Mouse (Mus musculus): ENCODE measurements at regions not wholly inside any gene's neighbourhood (a gene's known extent, or its start where the extent isn't known, plus 50 kb on each side); places are given as distances from the start of the nearest gene placed in this dataset.

DNA sequence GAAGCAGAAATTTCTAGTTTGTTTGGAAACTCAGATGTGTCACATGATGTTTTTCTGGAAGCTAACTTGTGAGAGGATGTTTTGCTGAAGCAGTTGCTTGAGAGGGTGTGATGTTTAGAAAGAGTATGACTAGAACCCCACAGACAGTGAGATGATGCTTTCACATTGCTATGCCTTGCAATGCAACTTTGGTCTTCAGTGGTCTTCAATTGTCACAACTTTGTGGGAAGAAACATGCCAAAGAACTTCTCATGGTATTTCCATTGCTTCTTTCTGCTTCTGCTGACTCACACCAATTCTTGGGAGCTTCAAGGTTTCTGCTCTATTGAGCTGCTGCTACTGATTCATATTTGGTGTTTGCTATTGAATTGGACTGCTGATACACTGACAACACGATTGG is 365.3 kb upstream of the Tmem229a start:
- intact Hi-C loops (cut with DNase I), result no loop called here
- DNase-seq, result no peak

DNA sequence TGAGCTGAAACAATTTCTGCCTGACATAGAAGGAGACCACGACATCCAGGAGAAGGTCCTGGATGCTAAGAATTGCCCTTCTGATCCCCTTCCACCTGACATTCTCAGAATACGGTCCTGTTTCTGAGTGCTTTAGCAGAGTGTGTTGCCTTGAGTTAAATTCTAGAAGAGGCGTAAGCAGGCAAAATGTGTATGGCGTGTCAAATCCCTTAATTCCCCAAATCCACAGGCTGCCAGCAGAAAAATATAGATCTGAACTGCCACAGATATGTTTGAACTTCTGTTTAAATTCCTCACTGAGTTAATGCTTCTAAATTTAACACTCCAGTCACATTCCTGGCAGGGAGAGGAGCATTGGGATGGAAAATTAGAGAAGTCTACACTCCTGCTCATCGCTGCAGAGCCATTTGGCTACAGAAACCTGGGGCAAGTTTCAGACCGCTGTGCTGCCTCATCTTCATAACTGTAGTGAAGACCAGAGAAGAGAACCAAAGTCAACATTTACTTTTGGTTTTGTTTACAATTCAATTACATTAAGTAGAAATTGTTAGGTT is 364.3 kb upstream of the Tmem229a start:
- intact Hi-C loops (cut with DNase I), result no loop called here
- DNase-seq, result no peak

DNA sequence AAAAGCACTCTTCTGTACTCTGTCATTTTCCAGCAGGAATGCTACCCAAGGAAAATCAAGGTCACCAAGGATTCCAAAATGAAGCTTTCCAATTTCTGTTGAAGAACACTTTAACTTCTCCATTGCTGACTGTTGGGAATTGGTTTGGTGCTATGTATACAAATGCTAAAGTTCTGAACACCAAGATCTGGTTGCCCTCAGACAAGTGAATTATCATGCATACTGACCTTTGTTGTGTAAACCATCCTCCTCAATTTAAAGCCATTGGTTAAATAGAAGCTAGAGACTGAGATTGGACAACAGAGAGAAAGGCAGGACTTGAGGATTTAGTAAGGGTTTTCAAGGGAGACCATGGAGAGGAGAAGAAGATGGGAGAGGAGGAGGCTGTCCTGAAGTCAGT is 351.4 kb upstream of the Tmem229a start:
- intact Hi-C loops (cut with DNase I), result no loop called here
- no peak for DNase-seq

DNA sequence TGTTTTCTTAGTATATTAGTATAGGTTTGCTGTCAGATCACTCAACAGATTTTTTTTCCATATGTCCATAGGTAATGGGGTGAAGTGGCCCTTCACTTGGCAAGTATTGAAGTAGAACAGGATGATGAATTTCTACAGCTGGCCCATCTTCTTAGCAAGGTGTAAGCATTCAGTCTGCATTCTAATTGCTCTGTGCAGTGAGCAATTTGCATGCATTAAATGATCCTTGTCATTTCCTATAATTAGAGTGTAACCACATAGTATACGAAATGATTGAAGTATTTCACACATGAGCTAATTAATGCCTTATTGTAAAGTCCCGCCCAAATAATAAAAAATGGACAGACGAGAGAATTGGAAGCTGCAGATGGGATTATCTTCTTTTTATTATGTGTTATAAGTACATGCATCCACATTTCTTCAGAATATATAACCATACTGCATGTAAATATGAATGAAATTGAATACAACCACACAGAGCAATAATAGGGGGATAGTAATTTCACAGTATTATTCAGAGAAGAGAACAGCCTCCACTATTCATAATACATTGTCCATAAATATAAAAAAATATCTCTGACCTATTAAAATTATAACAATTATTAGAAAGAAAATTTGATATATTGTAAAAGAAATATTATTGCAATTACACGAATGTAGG is 348.9 kb upstream of the Tmem229a start:
- DNase-seq, result no peak
- intact Hi-C loops (cut with DNase I), result no loop called here

DNA sequence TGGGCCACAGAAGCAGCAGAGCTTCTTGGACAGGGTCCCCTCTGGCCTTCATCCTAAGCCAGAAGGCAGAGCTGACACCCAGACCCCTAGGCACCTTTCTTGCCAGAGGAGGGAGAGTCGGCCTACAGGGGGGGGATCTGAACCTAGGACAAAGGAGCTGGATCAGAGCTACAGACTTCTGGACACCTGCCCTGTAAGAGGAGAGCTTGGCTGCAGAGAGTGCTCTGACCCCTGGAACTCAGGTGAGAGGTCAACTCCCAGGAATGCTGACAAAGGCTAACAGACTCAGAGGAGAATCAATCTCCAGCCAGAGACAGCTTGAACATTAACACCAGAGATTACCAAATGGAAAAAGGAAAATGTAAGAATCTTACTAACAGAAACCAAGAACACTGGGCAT is 335.5 kb upstream of the Tmem229a start:
- DNase-seq, result no peak
- intact Hi-C loops (cut with DNase I), result no loop called here

DNA sequence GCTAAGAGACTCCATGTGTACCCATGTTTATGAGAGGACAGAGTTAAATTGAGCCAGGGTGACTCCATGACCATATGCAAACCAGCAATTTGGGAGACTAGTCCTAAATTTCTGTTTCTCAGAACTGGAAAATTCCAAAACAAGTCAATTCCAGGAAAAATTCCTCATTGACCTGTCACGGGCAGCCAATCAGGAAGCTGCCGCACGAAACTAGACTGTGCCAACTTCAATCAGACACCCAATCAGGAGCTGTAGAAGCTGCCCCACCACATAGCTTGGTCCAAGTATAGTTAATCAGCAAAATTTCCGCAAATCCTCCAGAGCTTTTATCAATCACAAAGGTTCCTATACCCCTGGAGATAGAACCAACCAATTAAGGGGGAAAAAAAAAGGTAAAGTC is 331.5 kb upstream of the Tmem229a start:
- intact Hi-C loops (cut with DNase I), result no loop called here
- DNase-seq, result no peak

DNA sequence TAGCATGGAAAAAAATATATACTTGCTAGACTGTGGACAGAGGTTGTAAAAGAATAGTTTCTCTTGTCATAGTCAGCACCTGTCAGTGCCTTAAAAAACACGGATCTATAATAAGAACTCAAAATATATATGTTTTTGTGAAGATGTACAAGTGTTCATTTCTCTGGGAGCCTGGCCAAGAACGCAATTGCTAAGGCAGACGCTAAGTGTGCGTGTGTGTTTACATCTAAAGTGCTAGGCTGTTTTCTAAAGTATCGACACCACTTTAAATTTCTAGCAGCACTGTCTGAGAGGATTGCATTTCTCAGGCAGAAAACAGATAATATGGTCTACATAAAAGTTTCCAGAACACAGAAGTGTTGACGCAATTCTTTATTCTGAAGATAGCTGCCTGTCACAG is 330.2 kb upstream of the Tmem229a start:
- no peak for DNase-seq
- intact Hi-C loops (cut with DNase I), result no loop called here

DNA sequence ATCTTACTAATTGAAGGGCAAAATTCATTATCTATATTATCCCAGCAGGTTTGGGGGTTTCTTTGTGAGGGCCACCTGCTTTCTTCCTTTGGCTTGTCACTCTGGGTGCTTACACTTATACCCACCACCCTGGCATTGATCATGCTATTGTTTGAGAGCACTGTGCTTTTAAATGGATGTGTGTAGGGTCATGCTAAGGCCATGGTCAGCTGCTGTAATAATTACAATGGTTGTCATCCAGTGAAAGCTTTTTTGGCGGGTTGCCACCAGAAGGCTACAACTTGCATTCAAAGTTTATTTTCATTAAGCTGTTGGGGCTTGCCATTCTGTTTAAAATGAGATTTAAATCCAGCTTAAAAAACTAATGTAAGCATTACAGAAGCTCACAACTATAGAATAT is 322.4 kb upstream of the Tmem229a start:
- intact Hi-C loops (cut with DNase I), result no loop called here
- DNase-seq, result peak; percentile 22

DNA sequence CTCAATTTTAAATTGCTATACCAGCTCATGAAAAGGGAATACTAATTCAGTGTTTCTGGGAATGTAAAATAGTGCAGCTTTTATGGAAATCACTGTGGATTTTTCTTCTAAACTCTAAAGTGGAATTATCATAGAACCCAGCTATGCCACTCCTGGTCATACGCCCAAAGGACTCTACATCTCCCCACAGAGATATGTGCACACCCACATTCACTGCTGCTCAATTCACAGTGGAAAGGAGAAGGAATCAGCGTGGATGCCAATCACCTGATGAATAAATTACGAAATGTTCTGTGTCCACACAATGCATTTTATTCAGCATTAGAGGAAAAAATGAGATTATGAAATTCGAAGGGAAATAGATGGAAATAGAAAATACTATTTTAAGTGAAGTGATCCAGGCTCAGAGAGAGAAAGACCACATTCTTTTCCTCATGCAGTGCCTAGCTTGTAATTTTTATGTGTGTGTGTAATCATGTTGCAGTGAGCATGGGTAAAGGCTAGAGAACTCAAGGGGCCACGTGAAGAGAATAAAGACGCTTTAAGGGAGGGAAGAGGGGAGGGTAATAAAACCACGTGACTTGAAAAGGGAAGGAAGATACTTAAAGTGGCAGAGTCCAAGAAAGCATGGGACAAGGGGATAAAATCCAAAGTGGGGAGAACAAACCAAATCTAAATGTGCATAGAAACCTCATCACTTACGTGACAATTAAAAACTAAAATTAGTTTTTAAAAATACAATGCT is 321.8 kb upstream of the Tmem229a start:
- no peak for DNase-seq

DNA sequence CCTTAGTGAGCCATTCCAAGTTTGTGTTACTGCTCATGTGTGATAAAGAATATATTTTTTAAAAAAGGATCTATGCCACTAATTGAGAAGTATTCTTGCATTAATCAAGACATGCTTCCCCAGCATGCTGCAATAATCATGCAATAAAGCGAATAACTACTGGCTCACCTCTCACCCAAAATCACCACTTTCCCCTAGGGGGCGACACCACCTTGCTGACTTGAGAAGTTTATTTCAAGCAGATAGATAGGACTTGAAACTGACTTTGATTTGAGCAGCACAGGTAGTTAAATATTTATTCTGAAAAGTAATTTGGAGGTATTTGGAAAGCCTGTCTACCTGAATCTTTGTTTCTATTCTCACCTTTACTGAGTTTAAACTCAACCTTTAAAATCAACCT is 320.1 kb upstream of the Tmem229a start:
- peak; percentile 41 for DNase-seq
- intact Hi-C loops (cut with DNase I), result no loop called here

More for the DNA sequence above, 321.8 kb upstream of the Tmem229a start:
- intact Hi-C loops (cut with DNase I), result no loop called here

DNA sequence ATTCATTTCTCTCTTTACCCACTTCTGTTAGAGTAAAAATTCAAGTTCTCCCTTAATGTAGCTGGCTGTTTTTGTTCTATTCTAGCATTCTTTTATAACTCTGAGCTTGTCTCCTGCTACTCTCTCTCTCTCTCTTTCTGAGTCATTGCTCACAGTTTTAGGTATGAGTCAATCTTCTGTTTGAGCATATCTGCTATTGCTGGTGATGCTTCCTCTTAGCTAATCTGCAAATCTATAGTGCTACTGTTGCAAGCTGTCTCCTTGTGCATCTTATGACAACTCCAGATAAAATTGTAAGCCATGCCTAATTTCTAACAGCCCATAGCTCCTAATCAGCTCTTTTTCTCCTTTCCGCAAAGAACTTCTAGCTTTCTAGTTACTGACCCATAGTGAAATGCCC is 304.5 kb upstream of the Tmem229a start:
- intact Hi-C loops (cut with DNase I), result no loop called here
- no peak for DNase-seq

DNA sequence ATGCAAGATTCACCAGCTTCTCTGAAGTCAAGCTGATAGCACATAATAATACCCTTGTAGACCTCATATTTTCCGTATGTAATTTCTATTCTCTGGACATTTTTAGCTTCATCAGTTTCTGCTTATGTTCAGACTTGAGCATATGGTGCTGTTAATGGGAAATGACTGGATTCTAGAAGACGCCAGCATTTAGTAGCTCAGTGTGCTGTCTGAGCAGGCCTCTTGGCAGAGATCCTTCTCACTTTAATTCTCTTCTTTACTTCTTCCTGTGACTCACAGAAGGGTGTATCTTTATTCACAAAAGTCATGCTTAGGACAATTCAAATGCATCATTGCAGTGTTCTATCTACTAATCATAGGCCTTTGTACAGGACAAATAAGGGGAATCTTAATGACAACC is 299.7 kb upstream of the Tmem229a start:
- DNase-seq, result no peak
- intact Hi-C loops (cut with DNase I), result no loop called here

DNA sequence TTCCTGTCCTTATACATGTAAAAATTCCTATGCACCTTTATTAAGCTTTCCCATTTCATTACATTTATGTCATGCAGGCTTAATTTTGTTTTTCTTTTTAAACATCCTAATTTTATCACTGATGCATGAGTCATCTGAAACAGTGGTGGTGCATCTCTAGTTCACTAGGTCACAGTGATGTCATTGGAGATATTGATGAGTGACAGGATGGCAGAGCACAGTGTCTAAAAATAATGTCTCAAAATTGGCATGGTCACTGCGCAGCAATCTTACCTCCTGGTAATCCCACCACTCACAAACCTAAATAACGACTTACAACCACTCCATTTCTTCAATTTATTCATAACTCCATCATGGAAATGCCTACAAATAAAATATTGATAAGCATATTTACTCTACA is 280.9 kb upstream of the Tmem229a start:
- intact Hi-C loops (cut with DNase I), result no loop called here
- no peak for DNase-seq

DNA sequence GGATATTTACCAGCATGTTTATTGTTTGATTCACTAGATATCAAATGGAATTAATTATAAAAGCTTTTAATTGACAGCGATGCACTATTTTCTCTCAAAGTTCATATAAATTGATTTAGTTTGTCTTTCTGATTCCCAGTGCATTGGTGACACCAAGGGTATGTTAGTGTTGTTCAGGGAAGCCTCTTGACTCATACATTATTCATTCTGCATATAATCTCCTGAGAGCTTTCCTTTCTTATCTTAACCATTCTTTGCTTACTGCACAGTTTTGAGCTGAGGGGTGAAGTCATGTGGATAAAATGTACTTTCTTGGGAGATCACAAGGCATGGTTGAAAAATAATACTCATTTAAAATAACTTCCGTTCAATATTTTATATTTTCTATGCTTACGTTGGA is 280.5 kb upstream of the Tmem229a start:
- intact Hi-C loops (cut with DNase I), result no loop called here
- no peak for DNase-seq
